Mouse (Mus musculus): ENCODE results near the gene Arhgap33.

Arhgap33 gene

DNA sequence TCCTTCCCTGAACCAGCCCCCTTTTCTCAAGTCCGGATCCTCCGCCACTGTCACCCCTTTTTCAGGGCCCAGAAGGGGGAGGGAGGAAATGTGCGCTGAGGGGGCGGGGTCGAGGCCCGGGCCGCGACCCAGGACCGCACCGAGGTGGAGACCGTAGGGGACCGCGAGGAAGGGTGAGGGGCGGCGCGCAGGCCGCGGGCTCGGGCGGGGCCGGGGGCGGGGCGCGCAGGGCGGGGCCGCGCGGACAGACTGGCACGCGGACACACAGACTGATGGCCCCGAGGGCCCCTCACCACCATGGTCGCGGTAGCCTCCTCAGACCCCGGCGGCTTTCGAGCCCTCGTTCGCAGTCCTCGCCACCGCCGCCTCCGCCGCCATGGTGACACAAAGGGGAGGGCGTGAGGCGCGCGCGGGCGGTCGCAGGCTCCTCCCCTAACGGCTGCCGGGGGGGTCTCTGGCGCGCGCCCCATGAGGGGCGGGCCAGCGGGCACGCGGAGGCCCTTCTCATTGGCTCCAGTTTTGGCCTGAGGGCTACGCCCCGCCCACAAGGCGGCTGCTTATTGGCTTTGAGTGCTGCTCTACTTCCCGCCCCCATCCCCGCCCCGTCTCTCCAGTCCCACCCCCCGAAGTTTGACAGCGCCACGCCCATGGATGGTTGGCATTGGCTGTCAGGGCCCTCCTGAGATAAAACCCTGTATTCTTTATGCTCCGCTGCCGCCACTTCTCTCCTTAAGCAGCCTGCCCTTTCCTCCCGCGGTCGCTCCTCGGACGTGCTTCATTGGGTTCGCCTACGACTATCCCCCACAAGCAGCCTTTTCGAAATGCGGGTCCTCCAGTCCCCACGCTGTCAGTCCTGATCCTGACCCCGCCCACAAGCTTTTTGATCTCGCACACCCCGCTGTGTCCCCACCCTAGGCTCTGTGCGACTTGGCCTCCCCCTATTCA is at the start of gene Arhgap33:
TSS of gene Arhgap33 (minus strand) at position 428 of the 945 bp plus-strand sequence.
- DNase-seq (ENCODE audit: low spot score): peak; percentile 95

DNA sequence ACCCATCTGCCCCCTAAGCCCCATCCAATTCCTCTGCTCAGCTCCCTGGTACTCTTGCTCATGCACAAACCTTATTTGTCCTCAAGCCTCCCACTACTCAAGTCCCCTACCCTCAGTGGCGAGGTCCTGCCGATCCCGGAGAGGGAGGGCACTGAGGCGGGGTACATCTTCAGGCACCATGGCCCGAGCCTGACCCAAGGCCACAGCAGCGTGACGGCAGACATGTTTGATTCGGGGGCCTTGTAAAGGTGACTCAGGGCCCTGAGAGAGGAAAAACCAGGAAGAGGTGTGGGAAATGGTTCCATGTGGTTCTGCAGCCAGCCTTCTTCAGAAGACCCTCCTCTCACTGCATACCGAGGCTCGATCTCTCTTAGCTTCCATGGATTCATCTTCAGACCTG is 49.5 kb upstream of the Arhgap33 start:
- DNase-seq (ENCODE audit: low spot score): no peak

DNA sequence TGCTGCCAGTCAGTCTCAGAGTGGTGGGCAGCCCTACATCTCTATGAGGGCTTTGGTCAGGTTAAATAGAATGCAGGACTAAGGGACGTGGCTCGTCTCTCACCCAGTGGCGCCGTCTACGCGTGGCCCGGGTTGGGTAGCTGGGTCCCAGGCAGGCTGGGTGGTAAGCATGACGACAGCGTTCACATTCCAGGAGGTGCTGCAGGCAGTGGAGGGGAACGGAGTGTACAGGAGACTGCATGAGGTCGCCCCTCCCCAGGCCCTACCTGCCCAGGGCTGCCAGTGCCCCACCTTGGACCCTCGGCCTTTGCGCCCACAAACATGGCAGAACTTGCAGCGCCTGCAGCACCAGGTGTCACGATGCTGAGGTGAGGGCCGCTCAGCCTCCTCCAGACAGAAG is 46.7 kb upstream of the Arhgap33 start:
- DNase-seq (ENCODE audit: low spot score): no peak

DNA sequence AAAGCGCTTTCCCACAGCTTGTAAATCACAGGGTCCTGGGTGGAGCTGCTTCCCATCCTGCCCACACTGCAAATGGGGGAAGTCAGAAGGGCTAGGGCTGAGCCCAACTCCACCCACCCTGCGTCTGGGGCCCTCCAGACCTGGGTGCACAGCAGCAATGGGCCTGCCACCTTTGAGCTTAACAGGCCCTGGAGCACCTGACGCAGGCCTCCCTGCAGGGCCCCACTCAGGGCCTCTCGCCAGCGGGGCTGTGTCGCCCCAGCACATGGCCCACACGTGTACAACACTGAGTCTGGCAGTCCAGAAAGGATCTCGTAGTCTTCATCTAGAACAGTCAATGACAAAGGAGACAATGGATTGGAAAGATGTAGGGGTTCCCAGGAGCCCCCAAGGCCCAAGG is 45.1 kb upstream of the Arhgap33 start:
- DNase-seq (ENCODE audit: low spot score): no peak

DNA sequence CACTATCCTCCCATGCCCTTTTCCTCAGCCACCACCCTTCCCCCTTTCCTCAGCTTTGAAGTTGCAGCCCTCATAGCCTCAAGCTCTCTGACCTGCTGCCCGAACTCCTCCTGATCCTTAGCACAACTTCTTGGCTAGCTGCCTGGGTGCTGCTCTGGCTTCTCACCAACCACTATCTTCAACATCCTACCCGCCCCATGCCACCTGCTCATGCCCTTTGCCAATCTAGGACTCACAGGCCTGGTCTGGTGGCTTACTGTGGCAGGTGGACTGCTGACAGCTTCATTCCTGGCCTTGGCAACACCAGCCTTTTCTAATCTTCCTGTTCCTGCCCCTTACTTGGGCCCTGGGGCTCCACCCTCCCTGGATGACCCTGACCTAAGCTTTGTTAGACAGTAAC is 38.1 kb upstream of the Arhgap33 start:
- no peak for DNase-seq (ENCODE audit: low spot score)

DNA sequence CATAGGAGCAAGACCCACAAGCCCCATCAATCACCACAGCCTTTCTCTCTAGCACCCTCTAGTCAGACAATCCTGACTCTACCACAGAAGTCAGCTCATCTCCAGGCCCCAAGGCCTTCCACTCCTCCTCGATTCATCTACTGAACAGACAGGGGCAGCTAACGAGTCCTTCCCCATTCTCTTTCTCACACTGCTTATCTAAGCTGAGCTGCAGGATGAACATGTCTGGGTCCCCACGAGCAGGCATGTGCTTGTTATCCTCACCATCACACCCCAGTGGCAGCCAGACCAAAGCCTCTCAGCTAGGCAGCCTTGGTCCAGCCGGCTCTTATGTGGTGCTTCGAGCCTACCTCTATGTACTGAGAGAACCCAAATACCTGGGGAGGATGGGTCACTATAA is 37.5 kb upstream of the Arhgap33 start:
- DNase-seq (ENCODE audit: low spot score): no peak

DNA sequence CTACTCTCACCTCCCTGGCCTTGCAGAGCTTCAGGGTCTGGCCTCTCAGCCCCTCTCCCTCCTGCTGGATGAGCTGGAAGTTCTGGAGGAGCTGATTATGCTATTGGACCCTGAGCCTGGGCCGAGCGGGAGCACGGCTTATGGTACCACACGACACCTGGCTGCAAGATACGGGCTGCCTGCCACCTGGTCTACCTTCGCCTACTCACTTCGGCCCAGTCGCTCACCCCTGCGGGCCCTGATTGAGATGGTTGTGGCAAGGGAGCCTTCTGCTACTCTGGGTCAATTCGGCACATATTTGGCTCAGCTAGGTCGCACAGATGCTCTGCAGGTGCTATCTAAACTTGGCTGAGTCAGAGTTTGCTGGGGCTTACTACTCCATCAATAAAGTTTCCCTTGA is 32.7 kb upstream of the Arhgap33 start:
- DNase-seq (ENCODE audit: low spot score): no peak

DNA sequence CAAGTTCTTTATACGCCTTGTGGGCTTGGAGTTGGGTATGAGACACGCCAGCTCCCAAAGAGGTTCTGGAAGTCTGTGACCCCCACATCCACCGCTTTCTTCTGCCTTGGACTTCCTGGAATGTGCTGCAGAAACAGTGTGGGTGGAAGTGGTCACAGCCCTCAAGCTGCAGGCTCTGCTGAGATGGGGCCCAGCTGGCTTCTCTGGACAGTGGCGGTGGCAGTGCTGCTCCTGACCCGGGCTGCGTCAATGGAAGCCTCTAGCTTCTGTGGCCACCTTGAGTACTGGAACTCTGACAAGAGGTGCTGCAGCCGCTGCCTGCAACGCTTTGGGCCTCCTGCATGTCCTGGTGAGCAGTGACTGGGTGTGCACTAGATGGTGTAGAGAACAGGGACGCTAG is 31.2 kb upstream of the Arhgap33 start:
- no peak for DNase-seq (ENCODE audit: low spot score)

DNA sequence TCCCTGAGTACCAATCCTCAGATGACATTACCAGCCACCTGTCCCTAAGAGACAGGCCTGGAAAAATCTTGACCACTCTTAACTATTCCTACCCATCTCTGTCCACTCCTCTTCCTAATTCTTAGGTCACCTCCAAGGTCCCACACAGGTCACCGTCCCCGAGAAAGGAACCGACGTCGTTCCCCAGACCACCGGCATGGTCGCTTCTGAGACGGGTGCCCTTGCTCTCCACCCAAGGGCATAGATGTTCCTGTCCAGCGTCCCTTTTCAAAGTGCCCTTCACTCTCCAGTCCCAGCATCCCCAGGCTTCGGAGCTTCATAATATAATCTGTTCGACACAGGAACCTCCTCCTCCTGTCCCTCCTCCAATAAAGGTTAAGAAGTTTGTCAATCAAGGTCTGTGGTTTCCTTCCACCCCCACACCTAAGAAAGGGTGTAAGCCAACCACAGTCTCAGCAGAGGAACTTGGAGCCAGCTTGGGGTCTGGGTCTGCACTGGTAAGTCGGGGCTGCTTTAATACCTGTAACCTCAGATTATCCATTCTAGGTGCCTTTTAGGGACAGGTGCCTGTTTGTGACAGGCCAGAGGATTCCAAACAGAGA is 30.2 kb upstream of the Arhgap33 start, which contains the start of gene Igflr1:
TSS of gene Igflr1 (plus strand) at position 458 of the 602 bp plus-strand sequence.
- DNase-seq (ENCODE audit: low spot score): peak; percentile 29

DNA sequence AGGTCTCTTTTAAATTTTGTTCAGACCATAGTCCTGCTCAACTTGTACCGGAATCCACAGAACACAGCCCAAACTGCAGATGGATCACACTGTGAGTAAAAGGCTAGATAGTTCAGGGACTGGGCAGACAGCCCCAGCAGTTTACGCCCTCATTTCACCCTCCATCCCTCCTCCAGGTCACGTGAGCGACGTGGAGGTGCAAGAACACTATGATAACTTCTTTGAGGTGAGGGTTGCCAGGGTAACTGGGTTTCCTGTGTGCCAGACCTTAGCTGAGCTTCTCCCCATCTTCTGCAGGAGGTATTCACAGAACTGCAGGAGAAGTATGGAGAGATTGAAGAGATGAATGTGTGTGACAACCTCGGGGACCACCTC is 29.0 kb upstream of the Arhgap33 start:
- DNase-seq (ENCODE audit: low spot score): peak; percentile 84

DNA sequence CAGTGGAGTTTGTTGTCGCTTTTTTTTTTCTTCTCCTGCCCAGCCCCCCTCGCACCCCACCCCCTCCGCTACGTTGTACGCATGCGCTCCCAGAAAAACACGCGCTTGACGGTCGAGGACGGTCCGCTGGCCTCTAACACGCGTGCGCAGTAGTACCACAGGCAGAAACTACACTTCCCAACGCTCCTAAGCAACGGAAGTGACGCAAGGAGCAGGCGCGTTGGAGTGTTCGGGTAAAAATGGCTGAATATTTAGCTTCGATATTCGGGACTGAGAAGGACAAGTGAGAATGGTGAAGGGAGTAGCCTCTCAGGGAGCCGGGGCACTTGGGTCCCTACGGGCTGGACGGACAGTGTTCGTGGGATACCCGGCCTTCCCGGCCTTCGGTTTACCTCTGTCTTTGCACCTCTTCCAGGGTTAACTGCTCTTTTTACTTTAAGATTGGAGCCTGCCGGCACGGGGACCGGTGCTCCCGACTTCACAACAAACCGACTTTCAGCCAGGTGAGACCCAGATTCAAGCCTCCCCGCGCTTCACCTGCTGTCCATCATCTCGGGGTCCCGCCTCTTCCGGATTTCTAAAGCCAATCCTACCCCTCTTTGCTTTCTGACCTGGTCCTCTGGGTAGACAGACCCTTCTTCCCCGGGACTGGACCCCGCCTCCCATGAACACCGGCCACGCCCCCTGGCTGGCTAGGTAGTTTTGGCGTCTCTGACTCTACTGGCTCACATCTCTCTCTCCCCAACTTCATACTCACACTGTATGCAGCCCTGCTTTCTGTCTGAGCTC is 28.5 kb upstream of the Arhgap33 start, which contains the start of the genes U2af1l4, Gm49396 and Psenen:
TSS of gene U2af1l4 (plus strand) at position 185 of the 789 bp plus-strand sequence.
TSS of gene Gm49396 (plus strand) at position 228 of the 789 bp plus-strand sequence.
TSS of gene Psenen (minus strand) at position 511 of the 789 bp plus-strand sequence.
- peak; percentile 96 for DNase-seq (ENCODE audit: low spot score)

DNA sequence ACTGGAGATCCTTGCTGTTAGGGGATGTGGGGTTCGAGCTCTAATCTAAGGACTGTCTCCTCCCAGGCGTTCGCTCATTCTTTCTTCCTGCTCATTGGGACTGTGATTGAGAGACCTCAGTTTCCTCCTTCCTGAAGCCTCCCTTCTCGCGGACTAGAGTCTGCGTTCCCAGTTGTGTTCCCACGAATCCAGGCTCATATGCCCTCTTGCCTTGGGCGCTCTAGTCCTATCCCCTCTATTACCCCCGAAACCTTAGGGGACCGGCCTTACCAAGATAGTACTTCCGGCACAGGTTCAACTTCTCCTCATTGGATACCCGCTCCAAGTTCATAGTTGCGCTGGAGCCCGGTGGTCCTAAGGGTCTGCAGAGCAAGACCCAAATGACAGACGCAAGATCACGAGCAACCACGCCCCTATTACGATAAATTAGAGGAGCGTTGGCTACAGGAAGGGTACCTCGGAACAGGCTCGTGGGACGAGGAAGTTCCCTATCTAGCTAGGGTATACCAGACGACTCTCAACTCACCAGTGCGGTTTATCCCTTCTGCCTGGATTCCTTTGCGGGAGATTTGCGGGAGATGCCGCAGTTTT is 27.8 kb upstream of the Arhgap33 start:
- no peak for DNase-seq (ENCODE audit: low spot score)

DNA sequence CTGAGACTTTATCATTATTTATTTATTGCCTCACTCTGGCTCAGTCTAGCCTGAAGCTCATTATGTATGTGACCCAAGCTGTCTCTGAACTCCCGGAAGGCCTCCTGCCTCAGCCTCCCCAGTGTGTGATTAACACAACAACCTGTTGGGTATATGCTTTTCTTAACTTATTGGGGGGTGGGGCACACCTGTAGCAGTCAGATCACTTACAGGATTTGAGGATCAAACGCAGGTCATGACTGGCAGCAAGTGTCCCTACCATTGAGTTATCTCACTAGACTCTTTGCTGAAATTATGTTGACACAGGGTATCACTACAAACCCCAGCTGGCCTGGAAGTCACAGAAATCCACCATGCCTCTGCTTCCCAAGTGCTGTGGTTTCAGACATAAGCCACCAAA is 25.4 kb upstream of the Arhgap33 start:
- no peak for DNase-seq (ENCODE audit: low spot score)

DNA sequence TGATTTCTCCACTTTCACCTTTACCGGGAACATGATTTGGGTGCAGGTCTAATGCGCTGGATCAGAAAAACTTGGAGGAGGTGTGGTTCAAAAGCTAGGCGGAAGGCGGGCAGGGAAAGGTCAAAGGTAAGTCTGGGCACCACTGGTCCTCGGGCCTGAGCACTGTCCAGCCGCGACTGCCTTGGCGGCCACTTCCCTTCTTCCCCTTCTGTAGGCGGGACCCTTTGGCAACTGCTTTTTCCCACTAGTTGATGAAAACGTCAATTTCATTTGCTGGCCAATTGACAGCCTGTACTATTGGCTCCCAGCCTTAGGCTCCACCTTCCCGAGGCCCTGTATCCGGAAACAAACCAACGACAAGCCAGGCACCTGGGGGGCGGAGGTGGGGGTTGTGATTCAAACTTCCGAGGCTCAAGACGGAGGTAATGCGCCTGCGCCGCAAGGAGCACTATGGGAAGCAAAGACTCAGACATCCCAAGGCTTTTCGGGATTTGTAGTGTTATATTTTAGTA is 24.6 kb upstream of the Arhgap33 start, which contains the start of gene Lin37:
TSS of gene Lin37 (minus strand) at position 396 of the 512 bp plus-strand sequence.
- peak; percentile 90 for DNase-seq (ENCODE audit: low spot score)

DNA sequence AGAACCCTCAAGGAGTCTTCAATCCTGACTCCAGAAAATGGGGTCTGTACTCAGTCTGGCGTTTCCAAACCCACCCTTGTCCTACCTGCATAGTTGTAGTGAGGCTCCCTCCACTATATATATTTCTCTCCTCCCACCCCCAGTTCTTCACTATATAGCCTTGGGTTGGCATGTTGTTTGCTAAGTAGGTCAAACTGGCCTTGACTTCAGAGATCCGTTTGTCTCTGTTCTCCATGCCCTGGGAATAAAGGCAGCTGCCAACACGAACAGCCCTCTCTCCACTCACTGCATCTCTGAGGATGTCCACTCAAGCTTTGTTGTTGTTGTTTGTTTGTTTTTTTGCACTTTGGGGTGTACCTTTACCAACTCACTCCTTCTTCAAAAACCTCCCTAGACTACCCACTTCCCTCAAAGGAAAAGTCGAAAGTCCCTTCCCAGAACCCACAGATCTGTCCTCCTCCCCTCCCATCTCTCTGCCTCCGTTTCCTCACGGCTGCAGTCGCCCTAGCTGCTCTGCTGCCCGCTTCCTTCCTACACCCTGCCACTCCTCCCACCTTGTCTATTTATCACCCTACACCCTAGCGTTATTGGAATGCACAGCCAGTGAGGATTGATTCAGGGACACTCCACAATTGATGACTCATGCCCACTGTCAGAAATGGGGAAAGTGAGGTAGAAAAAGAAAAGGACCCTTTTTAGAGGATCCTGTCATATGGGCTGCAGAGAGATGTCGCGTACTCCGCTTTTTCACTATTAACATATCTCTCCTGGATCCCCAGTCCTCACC is 24.0 kb upstream of the Arhgap33 start:
- DNase-seq (ENCODE audit: low spot score): no peak

DNA sequence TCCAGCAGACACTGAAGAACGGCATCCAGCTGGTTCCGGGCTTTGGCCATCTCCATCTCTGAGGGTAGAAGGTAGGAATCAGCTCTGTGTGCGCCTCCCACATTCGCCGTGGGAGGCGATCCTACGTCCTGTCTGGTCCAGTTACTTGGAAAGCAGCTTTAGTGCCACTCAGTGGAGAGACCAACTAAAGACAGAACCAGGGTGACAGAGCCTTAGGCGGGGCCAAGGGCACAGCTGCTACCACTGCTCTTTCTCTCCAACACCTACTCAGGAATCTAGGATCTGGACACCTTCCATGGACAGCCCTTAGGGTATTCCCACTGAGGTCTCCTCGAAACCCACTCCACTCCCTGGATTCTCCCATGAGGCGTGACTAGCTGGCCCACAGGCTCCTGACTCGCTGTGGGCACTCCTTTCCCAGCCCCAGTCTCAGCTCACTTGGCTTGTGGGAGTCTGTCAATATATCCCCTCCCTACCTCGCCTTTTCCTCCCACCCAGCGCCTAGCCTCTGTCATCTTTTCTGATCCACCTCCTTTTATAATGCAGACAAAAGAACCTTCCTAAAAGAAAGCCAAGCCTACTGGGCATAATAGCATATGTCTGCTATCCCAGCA is 23.1 kb upstream of the Arhgap33 start:
- no peak for DNase-seq (ENCODE audit: low spot score)

DNA sequence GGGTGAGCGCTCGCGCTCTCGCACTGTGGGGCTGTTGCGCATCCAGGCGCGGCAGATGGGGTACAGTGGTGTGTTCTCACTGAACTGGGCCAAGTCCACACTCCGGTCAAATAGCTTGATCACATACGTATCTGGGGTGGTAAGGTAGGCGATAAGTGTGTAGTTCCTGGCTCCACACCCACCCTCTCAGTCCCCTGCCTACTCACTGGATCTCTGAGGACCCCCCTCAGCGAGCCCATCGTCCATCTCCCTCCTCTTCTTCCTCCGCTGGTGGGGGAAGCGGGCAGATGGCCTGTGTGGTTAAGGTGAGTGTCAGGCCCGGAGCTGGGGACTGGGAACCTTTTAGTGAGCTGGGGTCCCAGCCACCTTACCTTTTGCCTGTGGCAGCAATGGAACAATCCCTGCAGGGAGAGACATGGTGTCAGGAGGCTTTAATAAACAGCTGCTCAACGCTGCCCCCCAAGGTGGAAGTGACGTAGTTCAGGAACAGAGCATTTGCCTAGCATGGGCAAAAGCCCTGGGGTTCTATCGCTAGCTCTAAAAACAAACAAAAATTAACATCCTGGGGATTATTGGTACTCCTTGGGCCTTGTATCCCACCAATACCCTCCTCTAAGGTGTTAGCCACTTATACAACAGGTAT is 22.2 kb upstream of the Arhgap33 start:
- peak; percentile 29 for DNase-seq (ENCODE audit: low spot score)

DNA sequence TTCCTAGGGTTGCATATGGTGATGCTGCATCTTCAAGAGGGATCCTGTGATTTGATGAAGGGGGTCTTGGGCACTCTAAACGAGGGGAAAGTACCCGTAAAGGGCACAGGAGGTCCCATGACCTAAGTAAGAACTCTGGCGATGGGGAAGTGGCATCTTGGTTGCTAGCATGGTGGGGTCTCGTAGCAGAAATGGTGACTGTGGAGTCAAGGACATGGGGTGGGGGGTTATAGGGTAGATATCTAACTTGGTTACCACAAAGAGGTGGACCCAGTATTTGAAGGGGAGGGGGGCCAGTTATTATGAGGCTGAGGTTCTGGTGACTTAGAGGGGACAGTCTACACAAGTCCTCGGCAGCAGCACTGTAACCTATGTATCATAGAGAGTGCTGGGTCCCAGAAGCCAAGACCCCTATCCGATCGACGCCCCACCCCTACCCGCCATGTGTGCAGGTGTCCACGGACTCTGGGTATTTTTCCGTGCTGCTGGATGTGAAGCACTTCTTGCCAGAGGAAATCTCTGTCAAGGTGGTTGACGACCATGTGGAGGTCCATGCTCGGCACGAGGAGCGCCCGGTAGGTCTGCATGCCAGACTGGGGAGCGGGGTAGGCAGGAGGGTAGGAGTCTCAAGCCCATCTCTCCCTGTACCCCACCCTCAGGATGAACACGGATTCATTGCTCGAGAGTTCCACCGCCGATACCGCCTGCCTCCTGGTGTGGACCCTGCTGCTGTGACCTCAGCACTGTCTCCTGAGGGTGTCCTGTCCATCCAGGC is 19.1 kb upstream of the Arhgap33 start:
- no peak for DNase-seq (ENCODE audit: low spot score)

DNA sequence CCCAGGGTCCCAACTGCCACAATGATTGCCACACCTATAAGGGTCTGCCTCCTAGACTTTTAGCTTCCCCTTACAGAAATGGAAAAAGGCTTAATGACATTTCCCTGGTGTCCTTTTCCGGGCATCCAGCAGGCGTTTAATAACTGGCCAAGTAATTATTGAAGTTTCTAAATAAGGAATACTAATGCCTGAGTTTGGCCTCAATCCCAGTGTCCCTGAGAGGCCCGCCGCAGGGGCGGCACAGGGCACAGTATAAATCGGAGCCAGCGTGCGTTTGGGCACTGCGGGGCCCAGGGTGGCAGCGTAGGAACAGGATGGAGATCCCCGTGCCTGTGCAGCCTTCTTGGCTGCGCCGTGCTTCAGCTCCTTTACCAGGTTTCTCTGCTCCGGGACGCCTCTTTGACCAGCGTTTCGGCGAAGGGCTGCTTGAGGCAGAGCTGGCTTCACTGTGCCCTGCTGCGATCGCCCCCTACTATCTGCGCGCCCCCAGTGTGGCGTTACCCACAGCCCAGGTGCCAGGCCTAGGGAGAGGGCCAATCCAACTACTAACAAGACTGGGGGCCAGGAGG is 18.2 kb upstream of the Arhgap33 start:
- no peak for DNase-seq (ENCODE audit: low spot score)
